Mouse (Mus musculus) spleen, postnatal 14 days (tissue): ENCODE measurements around the gene Cxxc4.
"Not testable (repeated sequence)": the region's sequence is repeated elsewhere in the genome, so short reads cannot be mapped to it uniquely, and the experiment has no call there.

Source experiments
- DNase-seq, 2 experiments: peaks; one replicate each; pipeline ENCODE4 v3.0.0; 2021 to 2022; ENCODE audit warnings: low spot score in 2 of 2

The Cxxc4 gene

GRCm38 (mm10) chr3:134236414-134237112 lies at the start of gene Cxxc4:
Gene Cxxc4, plus strand, starts transcription at chr3:134236484.
- DNase-seq, result no peak

GRCm38 (mm10) chr3:134188979-134189946 lies 47.0 kb upstream of the Cxxc4 start:
- DNase-seq, result no peak

GRCm38 (mm10) chr3:134190046-134190445 lies 46.2 kb upstream of the Cxxc4 start:
- DNase-seq, result no peak

- no peak for DNase-seq
Measured at GRCm38 (mm10) chr3:134199892-134200291, 36.4 kb upstream of the Cxxc4 start.

- no peak for DNase-seq
Measured at GRCm38 (mm10) chr3:134206624-134207023, 29.7 kb upstream of the Cxxc4 start.

GRCm38 (mm10) chr3:134210950-134211349 lies 25.3 kb upstream of the Cxxc4 start:
- DNase-seq, result no peak

- not testable (repeated sequence) for DNase-seq
Measured at GRCm38 (mm10) chr3:134219881-134220280, 16.4 kb upstream of the Cxxc4 start.

- DNase-seq, result no peak
Measured at GRCm38 (mm10) chr3:134221002-134221401, 15.3 kb upstream of the Cxxc4 start.

GRCm38 (mm10) chr3:134222593-134222992 lies 13.7 kb upstream of the Cxxc4 start:
- no peak for DNase-seq

GRCm38 (mm10) chr3:134223956-134224355 lies 12.3 kb upstream of the Cxxc4 start:
- no peak for DNase-seq

GRCm38 (mm10) chr3:134225928-134226327 lies 10.4 kb upstream of the Cxxc4 start:
- no peak for DNase-seq

GRCm38 (mm10) chr3:134232753-134233152 lies 3.5 kb upstream of the Cxxc4 start:
- no peak for DNase-seq

GRCm38 (mm10) chr3:134235491-134236413 lies 532 bp upstream of the Cxxc4 start:
- DNase-seq, result no peak

GRCm38 (mm10) chr3:134237113-134237805 lies 975 bp downstream of the Cxxc4 start:
- DNase-seq, result no peak

GRCm38 (mm10) chr3:134238621-134239310 lies 2.5 kb downstream of the Cxxc4 start:
- no peak for DNase-seq

- no peak for DNase-seq
Measured at GRCm38 (mm10) chr3:134239321-134239970, 3.2 kb downstream of the Cxxc4 start.

GRCm38 (mm10) chr3:134239971-134240717 lies 3.9 kb downstream of the Cxxc4 start:
- DNase-seq, result peak in 1 of 2 experiments; percentile 5

GRCm38 (mm10) chr3:134240718-134241025 lies 4.4 kb downstream of the Cxxc4 start:
- DNase-seq, result no peak

GRCm38 (mm10) chr3:134243168-134243849 lies 7.0 kb downstream of the Cxxc4 start:
- no peak for DNase-seq
